Mouse (Mus musculus): ENCODE results near the gene Apba1. TPM values are rescaled to one million over a fixed set of nuclear protein-coding genes. Genes with fewer than 3 reads are reported as not detected.

Gene Apba1
- total RNA-seq (2014; rRNA removed; ENCODE audit: low replicate concordance) = 2.4 and 4.0 TPM in 2 replicates
- 0.32 and 0.36 TPM in 2 replicates for polyA plus RNA-seq (2015; fragmentation: Nextera tagmentation; extraction: Ambion mirVana)

DNA sequence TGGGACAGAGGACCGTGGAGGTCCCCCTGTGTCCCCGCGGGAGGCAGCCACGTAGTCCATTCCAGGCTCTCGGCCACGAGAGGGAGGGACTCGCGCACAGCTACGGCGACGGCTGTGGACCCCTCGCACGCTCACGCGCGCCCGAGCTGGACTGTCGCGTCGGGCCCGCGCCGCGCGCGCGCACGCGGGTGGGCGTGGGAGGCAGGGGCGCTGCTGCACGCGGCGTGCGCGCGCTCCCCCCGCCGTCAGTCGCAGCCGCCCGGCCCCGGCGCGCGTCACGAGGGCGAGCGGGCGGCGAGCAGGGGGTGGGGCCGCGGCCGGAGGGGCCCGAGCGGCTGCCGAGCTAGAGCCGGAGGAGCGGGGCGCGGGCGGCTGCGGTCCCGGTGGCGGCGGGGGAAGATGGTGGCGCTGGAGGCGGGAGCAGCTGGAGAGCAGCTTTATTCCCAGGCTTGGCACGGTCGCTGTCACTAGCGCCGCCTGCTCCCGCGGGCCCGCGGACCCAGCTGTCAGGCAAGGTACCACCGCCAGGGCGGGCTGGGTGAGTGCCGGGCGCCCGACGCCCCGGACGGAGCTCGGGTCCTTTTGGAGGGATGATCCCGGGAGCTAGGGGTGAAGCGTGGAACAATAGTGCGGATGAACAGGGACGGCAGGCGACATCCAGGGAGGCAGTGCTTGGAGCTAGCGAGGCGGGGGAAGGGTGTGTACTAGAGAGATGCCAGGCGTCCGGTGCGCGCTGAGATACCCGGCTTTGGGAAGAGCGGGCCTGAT lies at the start of gene Apba1:
Gene Apba1 (plus strand): TSS at position 334 of the 768 bp plus-strand sequence.
- Histone ChIP-seq H3K4me1 (ENCODE audit: control insufficient read depth, insufficient read depth) (no peaks in the 10 kb centered on the region), H3K4me2 (ENCODE audit: low read depth, low read length) (peak within 1 kb of the TSS; percentile 82), H3K27me3 (ENCODE audit: control insufficient read depth, insufficient read depth, low read length) (peaks cover 22% of the 10 kb centered on the region), H3K9ac (replicated peaks; ENCODE audit: low read depth, low read length) (peak within 1 kb of the TSS; percentile 49), H3K27ac (ENCODE audit: low read depth) (peak within 1 kb of the TSS; percentile 71), H3K36me3 (replicated peaks; ENCODE audit: control insufficient read depth, insufficient read depth, low read length) (no peaks in the 10 kb centered on the region), H3K4me3 (ENCODE audit: low read depth, low read length) (peak within 1 kb of the TSS; percentile 67), H3K9me3 (replicated peaks; ENCODE audit: control insufficient read depth, low read length) (0 out of 2 replicates have a peak, but pooled peaks cover 3% of the 10 kb centered on the region)
- 0 out of 2 replicates have a peak, but pooled peaks have one; percentile 15 for TF ChIP-seq CTCF (IDR thresholded peaks at IDR 0.05; ENCODE audit: low read depth)
- TF ChIP-seq EP300 (IDR thresholded peaks at IDR 0.05; ENCODE audit: low read depth) = no peak
- under 1% methylated on average over 88 of the region's 98 CpGs for WGBS
- ATAC-seq (ENCODE audit: insufficient read depth, low read depth) (peak; percentile 81), DNase-seq (ENCODE audit: low spot score) (peak; percentile 54)

- Histone ChIP-seq H3K4me3 (ENCODE audit: low read depth, low read length) (no peak overlapping the region), H3K27me3 (ENCODE audit: control insufficient read depth, insufficient read depth, low read length) (no peaks in the 10 kb centered on the region), H3K9ac (replicated peaks; ENCODE audit: low read depth, low read length) (no peak overlapping the region), H3K27ac (ENCODE audit: low read depth) (no peak overlapping the region), H3K4me2 (ENCODE audit: low read depth, low read length) (no peak overlapping the region), H3K36me3 (replicated peaks; ENCODE audit: control insufficient read depth, insufficient read depth, low read length) (no peaks in the 10 kb centered on the region), H3K9me3 (replicated peaks; ENCODE audit: control insufficient read depth, low read length) (no peaks in the 10 kb centered on the region), H3K4me1 (ENCODE audit: control insufficient read depth, insufficient read depth) (no peaks in the 10 kb centered on the region)
- DNase-seq (ENCODE audit: low spot score) = no peak
- TF ChIP-seq CTCF (IDR thresholded peaks at IDR 0.05; ENCODE audit: low read depth) = no peak
- TF ChIP-seq EP300 (IDR thresholded peaks at IDR 0.05; ENCODE audit: low read depth) = no peak
- no peak for ATAC-seq (ENCODE audit: insufficient read depth, low read depth)
- 75% methylated on average over 3 of the region's 3 CpGs for WGBS
These were observed 12.2 kb upstream of the Apba1 start for GRCm38 (mm10) chr19:23746506-23746905.

DNA sequence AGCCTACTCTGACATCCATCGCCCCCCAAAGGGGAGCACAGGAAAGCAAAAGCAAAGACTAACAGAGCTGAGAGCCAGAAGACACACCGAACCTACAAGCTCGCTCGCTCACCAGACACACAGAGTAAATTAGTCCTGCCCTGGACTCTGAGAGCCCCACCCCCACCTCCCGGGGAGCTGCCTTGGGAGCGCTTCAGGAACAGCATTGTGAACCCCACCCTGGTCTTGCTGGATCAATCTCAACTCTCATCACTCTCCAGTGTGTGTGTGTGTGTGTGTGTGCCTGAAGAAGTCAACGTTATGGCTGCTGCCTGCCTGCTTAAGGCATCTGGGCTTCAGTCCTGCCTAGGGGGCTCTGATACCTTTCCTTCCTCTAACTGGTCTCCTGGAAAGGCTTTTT lies 1.7 kb upstream of the Apba1 start:
- Histone ChIP-seq H3K27me3 (ENCODE audit: control insufficient read depth, insufficient read depth, low read length) (peaks cover 22% of the 10 kb centered on the region), H3K9ac (replicated peaks; ENCODE audit: low read depth, low read length) (no peak overlapping the region), H3K36me3 (replicated peaks; ENCODE audit: control insufficient read depth, insufficient read depth, low read length) (no peaks in the 10 kb centered on the region), H3K4me3 (ENCODE audit: low read depth, low read length) (no peak overlapping the region), H3K4me1 (ENCODE audit: control insufficient read depth, insufficient read depth) (no peaks in the 10 kb centered on the region), H3K9me3 (replicated peaks; ENCODE audit: control insufficient read depth, low read length) (0 out of 2 replicates have a peak, but pooled peaks cover 3% of the 10 kb centered on the region), H3K27ac (ENCODE audit: low read depth) (no peak overlapping the region), H3K4me2 (ENCODE audit: low read depth, low read length) (0 out of 2 replicates have a peak overlapping the region, but pooled peaks have one; percentile 29)
- TF ChIP-seq CTCF (IDR thresholded peaks at IDR 0.05; ENCODE audit: low read depth) (no peak), EP300 (IDR thresholded peaks at IDR 0.05; ENCODE audit: low read depth) (no peak)
- WGBS = 8% methylated on average over 7 of the region's 7 CpGs
- no peak for ATAC-seq (ENCODE audit: insufficient read depth, low read depth)
- DNase-seq (ENCODE audit: low spot score) = peak; percentile 7

- Histone ChIP-seq H3K27ac (ENCODE audit: low read depth) (peak overlapping the region; percentile 71), H3K4me1 (ENCODE audit: control insufficient read depth, insufficient read depth) (no peaks in the 10 kb centered on the region), H3K4me2 (ENCODE audit: low read depth, low read length) (peak overlapping the region; percentile 82), H3K4me3 (ENCODE audit: low read depth, low read length) (peak overlapping the region; percentile 67), H3K9ac (replicated peaks; ENCODE audit: low read depth, low read length) (peak overlapping the region; percentile 49), H3K27me3 (ENCODE audit: control insufficient read depth, insufficient read depth, low read length) (peaks cover 22% of the 10 kb centered on the region), H3K36me3 (replicated peaks; ENCODE audit: control insufficient read depth, insufficient read depth, low read length) (no peaks in the 10 kb centered on the region), H3K9me3 (replicated peaks; ENCODE audit: control insufficient read depth, low read length) (0 out of 2 replicates have a peak, but pooled peaks cover 3% of the 10 kb centered on the region)
- TF ChIP-seq CTCF (IDR thresholded peaks at IDR 0.05; ENCODE audit: low read depth) (peak; percentile 98), EP300 (IDR thresholded peaks at IDR 0.05; ENCODE audit: low read depth) (no peak)
- 1% methylated on average over 40 of the region's 40 CpGs for WGBS
- ATAC-seq (ENCODE audit: insufficient read depth, low read depth) (peak; percentile 84), DNase-seq (ENCODE audit: low spot score) (peak; percentile 90)
These were observed 630 bp upstream of the Apba1 start for GRCm38 (mm10) chr19:23757961-23758553.

- no peaks in the 10 kb centered on the region for H3K36me3 ChIP-seq (replicated peaks; ENCODE audit: control insufficient read depth, insufficient read depth, low read length)
- H3K4me2 ChIP-seq (ENCODE audit: low read depth, low read length) = peak overlapping the region; percentile 82
- WGBS = 4% methylated on average over 17 of the region's 17 CpGs
- H3K4me3 ChIP-seq (ENCODE audit: low read depth, low read length) = peak overlapping the region; percentile 67
- H3K9me3 ChIP-seq (replicated peaks; ENCODE audit: control insufficient read depth, low read length) = 0 out of 2 replicates have a peak, but pooled peaks cover 2% of the 10 kb centered on the region
- no peak overlapping the region for H3K9ac ChIP-seq (replicated peaks; ENCODE audit: low read depth, low read length)
- no peaks in the 10 kb centered on the region for H3K4me1 ChIP-seq (ENCODE audit: control insufficient read depth, insufficient read depth)
- no peak for ATAC-seq (ENCODE audit: insufficient read depth, low read depth)
- TF ChIP-seq EP300 (IDR thresholded peaks at IDR 0.05; ENCODE audit: low read depth) (no peak), CTCF (IDR thresholded peaks at IDR 0.05; ENCODE audit: low read depth) (no peak)
- no peak for DNase-seq (ENCODE audit: low spot score)
- H3K27ac ChIP-seq (ENCODE audit: low read depth) = no peak overlapping the region
- peaks cover 22% of the 10 kb centered on the region for H3K27me3 ChIP-seq (ENCODE audit: control insufficient read depth, insufficient read depth, low read length)
These were observed 747 bp downstream of the Apba1 start for GRCm38 (mm10) chr19:23759322-23759945.
